ENCODE assay signal across 8 mouse cellular contexts in the genomic region with DNA sequence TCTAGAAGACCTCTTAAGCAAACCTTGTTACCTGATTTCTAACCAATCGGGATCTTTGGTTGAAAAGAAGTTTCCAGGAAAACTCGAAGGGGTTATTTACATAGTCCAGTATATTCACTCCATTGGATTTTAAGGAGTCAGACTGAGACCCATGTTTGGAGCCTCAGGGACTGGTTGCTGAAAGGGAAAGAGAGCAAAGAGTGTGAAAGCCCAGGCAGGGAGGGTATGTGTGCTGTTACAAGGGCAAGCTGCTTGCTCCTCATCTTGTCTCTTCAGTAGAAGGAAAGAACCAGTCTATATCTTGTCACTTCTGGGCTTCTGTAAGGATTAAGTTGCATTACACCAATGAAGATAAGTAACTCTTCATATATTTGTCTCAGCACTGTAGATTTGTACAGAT. TPM values are rescaled to one million over a fixed set of nuclear protein-coding genes. Genes with fewer than 3 reads are reported as not detected.
DNase-seq lines count a peak whose midpoint lies in the region; ATAC-seq and TF ChIP-seq lines count a peak whose summit lies in the region.

No protein-coding gene starts in this region.

- H3K27me3 ChIP-seq in hindbrain, postnatal 0 days (ENCODE audit: insufficient read depth, low read length) = no peaks in the 10 kb centered on the region
- H3K27me3 ChIP-seq in midbrain, postnatal 0 days (ENCODE audit: insufficient read depth, low read length) = no peaks in the 10 kb centered on the region

- no peaks in the 10 kb centered on the region for H3K36me3 ChIP-seq in hindbrain, postnatal 0 days (ENCODE audit: insufficient read depth, low read length)
- no peaks in the 10 kb centered on the region for H3K36me3 ChIP-seq in midbrain, postnatal 0 days (ENCODE audit: insufficient read depth, low read length)

- H3K9ac ChIP-seq in hindbrain, postnatal 0 days (replicated peaks; ENCODE audit: low read length) = peak overlapping the region; percentile 93
- peak overlapping the region; percentile 71 for H3K9ac ChIP-seq in midbrain, postnatal 0 days (replicated peaks; ENCODE audit: low read length, poor library complexity, severe bottlenecking)

- TF ChIP-seq POLR2A in brain, embryonic 14.5 days (IDR thresholded peaks at IDR 0.05; ENCODE audit: borderline replicate concordance, extremely low read depth, insufficient read depth, insufficient read length, poor library complexity, severe bottlenecking) = no peak

- H3K4me2 ChIP-seq in hindbrain, postnatal 0 days (ENCODE audit: low read depth, low read length) = peak overlapping the region; percentile 70
- peak overlapping the region; percentile 75 for H3K4me2 ChIP-seq in midbrain, postnatal 0 days (ENCODE audit: low read depth, low read length, poor library complexity, severe bottlenecking)

- DNase-seq in layer of hippocampus, adult 2 months (ENCODE audit: low spot score in 2 of 2) = no peak
- DNase-seq in layer of hippocampus, postnatal 36 days = no peak
- DNase-seq in brain, embryonic 14.5 days (ENCODE audit: low read depth) = peak; percentile 20
- peak; percentile 12 for DNase-seq in hindbrain, postnatal 0 days (ENCODE audit: low spot score)
- DNase-seq in midbrain, postnatal 0 days (ENCODE audit: low spot score) = no peak
- no peak for DNase-seq in adrenal gland, postnatal 4 days (ENCODE audit: low spot score in 2 of 2)
- no peak for DNase-seq in urinary bladder, postnatal 10 days (ENCODE audit: low spot score)
- DNase-seq in adrenal gland, postnatal 25 days = no peak

- no peak for TF ChIP-seq CTCF in layer of hippocampus, adult 2 months (conservative IDR thresholded peaks at IDR 0.05)
- TF ChIP-seq CTCF in brain, embryonic 14.5 days (IDR thresholded peaks at IDR 0.05; ENCODE audit: borderline replicate concordance, extremely low read depth, insufficient read depth, insufficient read length) = no peak
- no peak for TF ChIP-seq CTCF in hindbrain, postnatal 0 days (IDR thresholded peaks at IDR 0.05; ENCODE audit: low read depth)
- no peak for TF ChIP-seq CTCF in midbrain, postnatal 0 days (IDR thresholded peaks at IDR 0.05)

- H3K4me3 ChIP-seq in layer of hippocampus, adult 2 months = peak overlapping the region; percentile 73
- peak overlapping the region; percentile 95 for H3K4me3 ChIP-seq in hindbrain, postnatal 0 days (ENCODE audit: low read length)
- H3K4me3 ChIP-seq in midbrain, postnatal 0 days (ENCODE audit: low read depth, low read length) = peak overlapping the region; percentile 55

- H3K9me3 ChIP-seq in hindbrain, postnatal 0 days (ENCODE audit: low read length) = no peaks in the 10 kb centered on the region
- H3K9me3 ChIP-seq in midbrain, postnatal 0 days (ENCODE audit: low read length) = no peaks in the 10 kb centered on the region

- WGBS in hindbrain, postnatal 0 days = 1% methylated on average over 2 of the region's 2 CpGs
- WGBS in midbrain, postnatal 0 days = 4% methylated on average over 2 of the region's 2 CpGs

- H3K27ac ChIP-seq in layer of hippocampus, adult 2 months = peak overlapping the region; percentile 98; the same call in 1 of the 2 replicates
- peak overlapping the region; percentile 92; the same call in 1 of the 2 replicates for H3K27ac ChIP-seq in hindbrain, postnatal 0 days
- H3K27ac ChIP-seq in midbrain, postnatal 0 days (ENCODE audit: low read depth, low read length) = no peak overlapping the region; the same call in 1 of the 2 replicates

- no peak for ATAC-seq in hindbrain, postnatal 0 days
- ATAC-seq in midbrain, postnatal 0 days (ENCODE audit: low FRiP score) = no peak

- H3K4me1 ChIP-seq in hindbrain, postnatal 0 days (ENCODE audit: insufficient read depth, low read length) = no peaks in the 10 kb centered on the region; the same call in 1 of the 2 replicates
- H3K4me1 ChIP-seq in midbrain, postnatal 0 days (ENCODE audit: insufficient read depth, low read length) = no peaks in the 10 kb centered on the region

RNA-seq across cellular contexts. Expression of a gene that starts 1.3 kb away (rescaled TPM):
- total RNA-seq in layer of hippocampus, adult 2 months (2021) = 10 to 100 TPM; 70.0 to 71.1 TPM
- 10 to 100 TPM; 65.4 to 72.9 TPM for total RNA-seq in layer of hippocampus, postnatal 36 days (2021)
- 18.7 and 26.6 TPM in 2 replicates for polyA plus RNA-seq in brain, embryonic 14.5 days (2012; rRNA removed)
- 25.0 and 46.3 TPM in 2 replicates for total RNA-seq in hindbrain, postnatal 0 days (2014; rRNA removed)
- 14.4 and 15.4 TPM in 2 replicates for polyA plus RNA-seq in hindbrain, postnatal 0 days (2015; fragmentation: Nextera tagmentation; extraction: Ambion mirVana)
- 38.3 and 68.5 TPM in 2 replicates for total RNA-seq in midbrain, postnatal 0 days (2014; rRNA removed)
- polyA plus RNA-seq in midbrain, postnatal 0 days (2015; fragmentation: Nextera tagmentation; extraction: Ambion mirVana) = 13.6 and 16.5 TPM in 2 replicates
- total RNA-seq in adrenal gland, postnatal 4 days (2021) = 10 to 100 TPM; 18.2 to 24.5 TPM
- 14.4 and 15.1 TPM in 2 replicates for total RNA-seq in adrenal gland, postnatal 25 days (2021)

RNA-seq across cellular contexts. Expression of a gene that starts 1.5 kb away (rescaled TPM):
- total RNA-seq in layer of hippocampus, adult 2 months (2021) = 1 to 10 TPM; 8.4 to 8.6 TPM
- 10 to 100 TPM in 1 of 2 experiments, 1 to 10 TPM in 1; 9.7 to 11.5 TPM for total RNA-seq in layer of hippocampus, postnatal 36 days (2021)
- 7.5 and 8.7 TPM in 2 replicates for polyA plus RNA-seq in brain, embryonic 14.5 days (2012; rRNA removed)
- total RNA-seq in hindbrain, postnatal 0 days (2014; rRNA removed) = 2.4 and 8.2 TPM in 2 replicates
- polyA plus RNA-seq in hindbrain, postnatal 0 days (2015; fragmentation: Nextera tagmentation; extraction: Ambion mirVana) = 4.3 and 5.6 TPM in 2 replicates
- total RNA-seq in midbrain, postnatal 0 days (2014; rRNA removed) = 5.2 and 5.4 TPM in 2 replicates
- polyA plus RNA-seq in midbrain, postnatal 0 days (2015; fragmentation: Nextera tagmentation; extraction: Ambion mirVana) = 5.1 and 5.2 TPM in 2 replicates
- 1 to 10 TPM; 5.1 to 7.5 TPM for total RNA-seq in adrenal gland, postnatal 4 days (2021)
- total RNA-seq in adrenal gland, postnatal 25 days (2021) = 11.4 and 12.2 TPM in 2 replicates

Comparison
In these comparisons a context has a peak if more than half of its experiments do, and no peak if none do; other contexts are left out.
1. DNase-seq: peak in brain, embryonic 14.5 days (single experiment) and hindbrain, postnatal 0 days (single experiment); none in layer of hippocampus, adult 2 months (0 of 2), layer of hippocampus, postnatal 36 days (0 of 2), midbrain, postnatal 0 days (single experiment), adrenal gland, postnatal 4 days (0 of 2), urinary bladder, postnatal 10 days (single experiment) and adrenal gland, postnatal 25 days (single experiment).
2. Peak in every context shown above with its lines, with median percentiles within 50 percentile points of each other: H3K4me3 ChIP-seq.